13 mouse cellular contexts compared by ENCODE assay signal in genomic region chr3:44423166-44423565, GRCm38 (mm10).
DNase-seq lines count a peak whose midpoint lies in the region; ATAC-seq lines count a peak whose summit lies in the region.
"Had no signal": no experiment of that assay in that cellular context is flagged by ENCODE, and none has a peak within 500 bp of the region (broad histone marks: within the 10 kb centered on the region; RNA-seq: fewer than 3 reads in every experiment).

No protein-coding gene starts in this region.

- no peaks in the 10 kb centered on the region for H3K36me3 ChIP-seq in heart, embryonic 10.5 days
- no peaks in the 10 kb centered on the region for H3K36me3 ChIP-seq in midbrain, embryonic 14.5 days (ENCODE audit: control insufficient read depth, insufficient read depth, low read length)
- H3K36me3 ChIP-seq in midbrain, embryonic 11.5 days (ENCODE audit: control insufficient read depth, insufficient read depth, low read length), result no peaks in the 10 kb centered on the region
- H3K36me3 ChIP-seq: midbrain, embryonic 12.5 days had no signal

- no peak overlapping the region for H3K27ac ChIP-seq in heart, embryonic 10.5 days
- H3K27ac ChIP-seq in midbrain, embryonic 14.5 days (replicated peaks; ENCODE audit: low read depth, low read length), result no peak overlapping the region
- no peak overlapping the region for H3K27ac ChIP-seq in midbrain, embryonic 11.5 days (ENCODE audit: low read depth, low read length)
- H3K27ac ChIP-seq: layer of hippocampus, adult 2 months; midbrain, embryonic 12.5 days had no signal

- ATAC-seq in midbrain, embryonic 14.5 days (ENCODE audit: low FRiP score, low TSS enrichment), result no peak
- ATAC-seq in midbrain, embryonic 11.5 days (ENCODE audit: low FRiP score), result no peak
- ATAC-seq: Patski had no signal

- no peaks in the 10 kb centered on the region for H3K9me3 ChIP-seq in heart, embryonic 10.5 days
- no peaks in the 10 kb centered on the region for H3K9me3 ChIP-seq in midbrain, embryonic 14.5 days (ENCODE audit: control insufficient read depth, low read length)
- H3K9me3 ChIP-seq in midbrain, embryonic 11.5 days (ENCODE audit: control insufficient read depth, low read length), result no peaks in the 10 kb centered on the region
- H3K9me3 ChIP-seq: midbrain, embryonic 12.5 days had no signal

- H3K27me3 ChIP-seq in heart, embryonic 10.5 days (ENCODE audit: insufficient read depth, poor library complexity, severe bottlenecking), result no peaks in the 10 kb centered on the region
- no peaks in the 10 kb centered on the region for H3K27me3 ChIP-seq in midbrain, embryonic 14.5 days (ENCODE audit: control insufficient read depth, insufficient read depth, low read length)
- no peaks in the 10 kb centered on the region for H3K27me3 ChIP-seq in midbrain, embryonic 11.5 days (ENCODE audit: control insufficient read depth, insufficient read depth, low read length)
- H3K27me3 ChIP-seq: midbrain, embryonic 12.5 days; Patski had no signal

- H3K9ac ChIP-seq in midbrain, embryonic 14.5 days (replicated peaks; ENCODE audit: low read length), result no peak overlapping the region
- H3K9ac ChIP-seq in midbrain, embryonic 11.5 days (ENCODE audit: low read length), result no peak overlapping the region
- H3K9ac ChIP-seq: midbrain, embryonic 12.5 days had no signal

- peak; percentile 13 to 14 for DNase-seq in heart, adult 18-20 months
- DNase-seq in heart, embryonic 10.5 days (ENCODE audit: low spot score), result no peak
- peak; percentile 2 for DNase-seq in midbrain, embryonic 14.5 days
- no peak for DNase-seq in midbrain, embryonic 11.5 days (ENCODE audit: low spot score, missing footprints)
- DNase-seq in kidney, postnatal 4 days, result peak; percentile 43 to 54
- DNase-seq in testis, postnatal 14 days (ENCODE audit: low spot score), result peak; percentile 16
- no peak for DNase-seq in spleen, postnatal 14 days (ENCODE audit: low spot score in 2 of 2)
- no peak for DNase-seq in cerebellum, postnatal 4 days (ENCODE audit: low spot score in 2 of 2)
- DNase-seq: cerebellum, adult 9-10 months; thymus, postnatal 4 days had no signal

- 53% methylated on average over 2 of the region's 2 CpGs for WGBS in heart, embryonic 10.5 days
- 81% methylated on average over 2 of the region's 2 CpGs for WGBS in midbrain, embryonic 14.5 days
- WGBS in midbrain, embryonic 11.5 days, result 91% methylated on average over 2 of the region's 2 CpGs

- no peak overlapping the region for H3K4me2 ChIP-seq in midbrain, embryonic 14.5 days (ENCODE audit: low read length)
- no peak overlapping the region for H3K4me2 ChIP-seq in midbrain, embryonic 11.5 days
- H3K4me2 ChIP-seq: midbrain, embryonic 12.5 days had no signal

- no peaks in the 10 kb centered on the region for H3K4me1 ChIP-seq in heart, embryonic 10.5 days
- no peaks in the 10 kb centered on the region for H3K4me1 ChIP-seq in midbrain, embryonic 14.5 days (ENCODE audit: control insufficient read depth, insufficient read depth, low read length)
- no peaks in the 10 kb centered on the region for H3K4me1 ChIP-seq in midbrain, embryonic 11.5 days (ENCODE audit: control insufficient read depth, insufficient read depth, low read length)
- H3K4me1 ChIP-seq: midbrain, embryonic 12.5 days had no signal

- no peak overlapping the region for H3K4me3 ChIP-seq in heart, embryonic 10.5 days
- H3K4me3 ChIP-seq in midbrain, embryonic 14.5 days (replicated peaks; ENCODE audit: low read depth, low read length), result no peak overlapping the region
- no peak overlapping the region for H3K4me3 ChIP-seq in midbrain, embryonic 11.5 days (ENCODE audit: low read depth, low read length)
- H3K4me3 ChIP-seq: layer of hippocampus, adult 2 months; midbrain, embryonic 12.5 days had no signal

Comparison
In these comparisons a context has a peak if more than half of its experiments do, and no peak if none do; other contexts are left out.
1. DNase-seq: peak in heart, adult 18-20 months (2 of 2), midbrain, embryonic 14.5 days (single experiment), kidney, postnatal 4 days (2 of 2) and testis, postnatal 14 days (single experiment); none in heart, embryonic 10.5 days (single experiment), midbrain, embryonic 11.5 days (single experiment), spleen, postnatal 14 days (0 of 2) and cerebellum, postnatal 4 days (0 of 2).